In the genomic region with DNA sequence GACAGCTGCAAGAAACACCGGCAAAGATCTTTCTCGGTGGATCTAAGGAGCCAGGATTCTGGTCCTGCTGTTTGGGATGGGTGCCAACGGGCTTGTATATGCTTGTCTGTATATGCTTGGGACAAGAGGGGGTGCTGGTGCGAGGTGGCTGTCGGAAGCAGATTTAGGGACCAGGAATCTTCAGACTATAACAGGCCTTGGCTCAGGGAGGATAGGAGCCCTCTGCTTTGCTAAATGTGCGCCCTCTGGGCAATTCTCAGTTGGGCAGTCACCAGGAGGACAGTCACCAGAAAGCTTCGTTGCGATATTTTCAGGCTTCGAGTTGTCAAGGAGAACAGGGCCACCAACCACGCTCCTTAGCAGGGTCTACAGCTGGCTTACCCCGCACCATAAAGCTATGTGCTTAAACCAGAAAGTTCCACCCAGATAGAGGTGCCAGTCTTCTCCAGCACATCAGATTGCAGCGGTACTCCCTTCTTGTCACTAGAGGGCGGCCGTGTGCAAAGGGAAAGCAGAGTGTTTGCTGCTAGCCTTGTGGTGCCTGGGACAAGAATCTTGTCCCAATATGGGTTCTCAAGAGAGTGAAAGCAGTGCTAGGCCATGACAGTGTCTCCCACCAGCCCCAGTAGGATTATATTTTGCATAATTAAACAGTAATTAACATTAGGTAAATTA, we compare ENCODE assay signal across 8 mouse cellular contexts. TPM values are rescaled to one million over a fixed set of nuclear protein-coding genes. Genes with fewer than 3 reads are reported as not detected.
DNase-seq lines count a peak whose midpoint lies in the region; ATAC-seq and TF ChIP-seq lines count a peak whose summit lies in the region.

No protein-coding gene starts in this region.

- 38% methylated on average over 14 of the region's 14 CpGs for WGBS in liver, embryonic 13.5 days (ENCODE audit: insufficient replicate concordance)
- WGBS in neural tube, embryonic 11.5 days = 43% methylated on average over 14 of the region's 14 CpGs

- H3K4me1 ChIP-seq in cortical plate, adult 2 months (ENCODE audit: control insufficient read depth, insufficient read depth, low read length) = no peaks in the 10 kb centered on the region
- H3K4me1 ChIP-seq in liver, embryonic 13.5 days (replicated peaks) = no peaks in the 10 kb centered on the region
- no peaks in the 10 kb centered on the region for H3K4me1 ChIP-seq in neural tube, embryonic 11.5 days (ENCODE audit: control insufficient read depth, insufficient read depth, low read length)

- no peak overlapping the region for H3K9ac ChIP-seq in liver, embryonic 13.5 days
- H3K9ac ChIP-seq in neural tube, embryonic 11.5 days (ENCODE audit: low read length) = no peak overlapping the region

- no peaks in the 10 kb centered on the region for H3K27me3 ChIP-seq in C2C12 (ENCODE audit: control insufficient read depth, insufficient read depth, insufficient read length)
- peaks cover 9% of the 10 kb centered on the region for H3K27me3 ChIP-seq in liver, embryonic 13.5 days
- no peaks in the 10 kb centered on the region for H3K27me3 ChIP-seq in neural tube, embryonic 11.5 days (ENCODE audit: control insufficient read depth, insufficient read depth, low read length)

- H3K4me3 ChIP-seq in C2C12 (ENCODE audit: insufficient read depth, poor library complexity, severe bottlenecking) = no peak overlapping the region
- H3K4me3 ChIP-seq in cortical plate, adult 2 months (ENCODE audit: insufficient read depth, low read length) = no peak overlapping the region
- no peak overlapping the region for H3K4me3 ChIP-seq in liver, embryonic 13.5 days (replicated peaks)
- H3K4me3 ChIP-seq in neural tube, embryonic 11.5 days (ENCODE audit: low read depth, low read length) = no peak overlapping the region

- TF ChIP-seq CTCF in C2C12 (IDR thresholded peaks at IDR 0.05; ENCODE audit: control insufficient read depth, insufficient read depth, insufficient read length) = peak; percentile 49
- TF ChIP-seq CTCF in cortical plate, adult 2 months (IDR thresholded peaks at IDR 0.05; ENCODE audit: extremely low read depth, insufficient read depth, low read length) = peak; percentile 97

- H3K27ac ChIP-seq in cortical plate, adult 2 months (ENCODE audit: insufficient read depth, low read length) = no peak overlapping the region
- no peak overlapping the region for H3K27ac ChIP-seq in liver, embryonic 13.5 days
- H3K27ac ChIP-seq in neural tube, embryonic 11.5 days (ENCODE audit: low read depth, low read length) = no peak overlapping the region

- TF ChIP-seq POLR2A in cortical plate, adult 2 months (IDR thresholded peaks at IDR 0.05; ENCODE audit: extremely low read depth, insufficient read depth, low read length) = no peak

- H3ac ChIP-seq in C2C12 (ENCODE audit: control insufficient read depth, insufficient read length, low read depth) = no peak overlapping the region

- no peaks in the 10 kb centered on the region for H3K9me3 ChIP-seq in liver, embryonic 13.5 days (replicated peaks)
- no peaks in the 10 kb centered on the region for H3K9me3 ChIP-seq in neural tube, embryonic 11.5 days (ENCODE audit: control insufficient read depth, low read length)

- H3K79me3 ChIP-seq in C2C12 (ENCODE audit: low read depth) = no peaks in the 10 kb centered on the region

- ATAC-seq in liver, embryonic 13.5 days (ENCODE audit: low read depth) = peak; percentile 31
- ATAC-seq in neural tube, embryonic 11.5 days (ENCODE audit: insufficient read depth, low FRiP score, low TSS enrichment) = peak; percentile 50

- no peaks in the 10 kb centered on the region for H3K36me3 ChIP-seq in C2C12 (ENCODE audit: control insufficient read depth, insufficient read depth)
- H3K36me3 ChIP-seq in liver, embryonic 13.5 days = no peaks in the 10 kb centered on the region
- no peaks in the 10 kb centered on the region for H3K36me3 ChIP-seq in neural tube, embryonic 11.5 days (ENCODE audit: control insufficient read depth, insufficient read depth, low read length)

- peak; percentile 62 to 88 for DNase-seq in adrenal gland, adult (ENCODE audit: inconsistent age in 2 of 2, low spot score in 1 of 2)
- peak; percentile 43 for DNase-seq in gastrocnemius, postnatal 25 days
- DNase-seq in kidney, postnatal 10 days = peak; percentile 80
- peak; percentile 55 for DNase-seq in liver, embryonic 13.5 days
- DNase-seq in neural tube, embryonic 11.5 days (ENCODE audit: low spot score) = peak; percentile 77
- peak; percentile 42 for DNase-seq in telencephalon, adult 2 months (ENCODE audit: low read depth, low spot score)

- H3K4me2 ChIP-seq in liver, embryonic 13.5 days = no peak overlapping the region
- H3K4me2 ChIP-seq in neural tube, embryonic 11.5 days (ENCODE audit: low read depth) = no peak overlapping the region

- H3K79me2 ChIP-seq in C2C12 (ENCODE audit: control insufficient read depth, insufficient read depth) = no peaks in the 10 kb centered on the region

TF ChIP-seq in C2C12, 6 proteins besides CTCF, POLR2A, EP300 and RAD21:
- no peak for TF ChIP-seq MYOG (IDR thresholded peaks at IDR 0.05; ENCODE audit: control insufficient read depth, extremely low read depth, insufficient read length)
- TF ChIP-seq MYOD1 (IDR thresholded peaks at IDR 0.05; ENCODE audit: control insufficient read depth, insufficient read length, low read depth) = no peak
- no peak for TF ChIP-seq MAX (IDR thresholded peaks at IDR 0.05)
- no peak for TF ChIP-seq USF1 (IDR thresholded peaks at IDR 0.05; ENCODE audit: low read depth)
- no peak for TF ChIP-seq FOSL1 (IDR thresholded peaks at IDR 0.05; ENCODE audit: insufficient read depth, low read length, poor library complexity, severe bottlenecking)
- TF ChIP-seq CEBPB (IDR thresholded peaks at IDR 0.05; ENCODE audit: low read depth) = no peak

RNA-seq across cellular contexts. Expression of gene Clec2l, which starts 12.5 kb away (rescaled TPM):
- polyA plus RNA-seq in C2C12 (2012; fragmentation: generic; extraction: Trizol) = 0.18 TPM
- polyA plus RNA-seq in cortical plate, adult 2 months (2012; rRNA removed) = 116 and 117 TPM in 2 replicates
- total RNA-seq in gastrocnemius, postnatal 25 days (2021) = under 1 TPM; 0.19 to 0.64 TPM
- 0.09 TPM in 1 of 2 replicates, not detected in the other for polyA plus RNA-seq in liver, embryonic 13.5 days (2015; fragmentation: Nextera tagmentation; extraction: Ambion mirVana)
- 4.7 and 6.5 TPM in 2 replicates for polyA plus RNA-seq in neural tube, embryonic 11.5 days (2014; fragmentation: Nextera tagmentation; extraction: Ambion mirVana)

RNA-seq across cellular contexts. Expression of gene Klrg2, which starts 13.4 kb away (rescaled TPM):
- polyA plus RNA-seq in C2C12 (2012; fragmentation: generic; extraction: Trizol) = 3.4 TPM
- 0.34 and 0.48 TPM in 2 replicates for polyA plus RNA-seq in cortical plate, adult 2 months (2012; rRNA removed)
- total RNA-seq in gastrocnemius, postnatal 25 days (2021) = under 1 TPM; 0.38 to 0.41 TPM
- 0.07 TPM in 1 of 2 replicates, not detected in the other for polyA plus RNA-seq in liver, embryonic 13.5 days (2015; fragmentation: Nextera tagmentation; extraction: Ambion mirVana)
- 0.07 TPM in 1 of 2 replicates, not detected in the other for polyA plus RNA-seq in neural tube, embryonic 11.5 days (2014; fragmentation: Nextera tagmentation; extraction: Ambion mirVana)

Comparison
In these comparisons a context has a peak if more than half of its experiments do, and no peak if none do; other contexts are left out.
1. RNA of gene Clec2l, which starts 12.5 kb away (polyA plus RNA-seq): 116 to 117 TPM in cortical plate, adult 2 months; 4.7 to 6.5 TPM in neural tube, embryonic 11.5 days, 0.18 TPM in C2C12 (single experiment) and 0.09 TPM in liver, embryonic 13.5 days; every median in the first group is over 10 times any median in the second.
2. Peak in every context shown above with its lines, with median percentiles within 50 percentile points of each other: DNase-seq.